Mouse (Mus musculus) spleen, adult 2 months (tissue): ENCODE data around the gene Pklr. TPM values are rescaled to one million over a fixed set of nuclear protein-coding genes. Genes with fewer than 3 reads are reported as not detected.

Source experiments
- DNase-seq, 2 experiments: peaks; one replicate each; pipeline versions ENCODE4 v3.0.0 to v3.0.0-alpha.2; 2012 to 2021; ENCODE audit warnings: low spot score in 2 of 2, low read depth in 1 of 2
- H3K27ac ChIP-seq: fragments of 200-500 bp; 2 replicates; pipeline ENCODE4 v1.5.1; 2012; ENCODE audit warnings: low read length, inconsistent platforms; ENCODE audit not compliant: insufficient read depth
- H3K27me3 ChIP-seq: fragments of 200-500 bp; 2 replicates; pipeline ENCODE4 v1.6.1; 2012; ENCODE audit warnings: mild to moderate bottlenecking, moderate library complexity, low read length, inconsistent platforms; ENCODE audit not compliant: control insufficient read depth, insufficient read depth
- H3K36me3 ChIP-seq: fragments of 200-500 bp; 2 replicates; pipeline ENCODE4 v1.6.1; 2012; ENCODE audit warnings: mild to moderate bottlenecking, low read length, inconsistent platforms; ENCODE audit not compliant: control insufficient read depth, insufficient read depth
- H3K4me1 ChIP-seq: fragments of 200-500 bp; 2 replicates; pipeline ENCODE4 v1.6.1; 2011; ENCODE audit warnings: inconsistent platforms; ENCODE audit not compliant: control insufficient read depth, insufficient read depth, insufficient read length
- H3K4me3 ChIP-seq: fragments of 200-500 bp; 2 replicates; pipeline ENCODE4 v1.5.1; 2011; ENCODE audit warnings: mild to moderate bottlenecking, inconsistent platforms; ENCODE audit not compliant: insufficient read depth, insufficient read length; ENCODE audit errors: extremely low read depth
- CTCF ChIP-seq: fragments of 200-500 bp; IDR thresholded peaks from 2 replicates; pipeline ENCODE4 v1.5.1; 2011; ENCODE audit warnings: mild to moderate bottlenecking, inconsistent platforms; ENCODE audit not compliant: insufficient read depth, insufficient read length, insufficient replicate concordance; ENCODE audit errors: extremely low read depth
- POLR2A ChIP-seq: fragments of 200-500 bp; IDR thresholded peaks from 2 replicates; pipeline ENCODE4 v1.6.1; 2011; ENCODE audit warnings: low read depth, low read length, inconsistent platforms
- WGBS: fragments of 180-500 bp; shearing (Covaris S2); methylation state at CpG from one replicate; pipeline ENCODE4 v1.1.7; 2018; 5-methylcytosine and 5-hydroxymethylcytosine counted together
- polyA plus RNA-seq: library from polyadenylated mRNA; depleted of rRNA; stranded (reverse); fragments of >200 nt; gene quantifications from 2 replicates; pipeline ENCODE4 v1.2.3, GENCODE M21; 2012

The Pklr gene
- polyA plus RNA-seq, 1 experiment: 10.2 TPM

DNA sequence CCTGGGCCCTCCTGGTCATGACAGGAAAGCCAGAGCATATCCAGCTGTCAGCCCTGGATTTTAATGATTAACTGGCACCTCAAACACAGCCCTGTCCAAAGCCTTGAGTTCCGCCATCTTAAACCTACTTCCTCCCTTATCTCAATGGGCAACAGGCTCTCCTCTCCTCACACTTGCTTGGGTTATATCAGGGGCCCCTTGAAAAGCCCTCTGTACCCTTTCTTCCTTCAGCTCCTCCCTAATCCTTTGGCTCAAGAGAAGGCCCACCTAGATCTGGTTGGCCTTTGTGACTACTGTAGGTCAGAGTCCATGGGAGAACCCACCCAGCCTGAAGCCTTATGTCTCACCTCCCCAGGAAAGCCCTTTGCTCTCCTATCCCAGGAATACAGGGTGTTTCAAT lies 2.2 kb upstream of the Pklr start:
- H3K36me3 ChIP-seq: no peaks in the 10 kb centered on the region
- WGBS: 65% methylated on average over 1 of the region's 1 CpGs
- no peak overlapping the region for H3K4me3 ChIP-seq
- no peaks in the 10 kb centered on the region for H3K27me3 ChIP-seq
- H3K4me1 ChIP-seq: no peaks in the 10 kb centered on the region
- no peak overlapping the region for H3K27ac ChIP-seq
- TF ChIP-seq POLR2A: no peak
- TF ChIP-seq CTCF: no peak
- no peak for DNase-seq

- H3K27me3 ChIP-seq: no peaks in the 10 kb centered on the region
- TF ChIP-seq CTCF: no peak
- TF ChIP-seq POLR2A: no peak
- no peak overlapping the region for H3K27ac ChIP-seq
- no peak for DNase-seq
- WGBS: 45% methylated on average over 9 of the region's 9 CpGs
- H3K36me3 ChIP-seq: no peaks in the 10 kb centered on the region
- no peak overlapping the region for H3K4me3 ChIP-seq
- H3K4me1 ChIP-seq: no peaks in the 10 kb centered on the region
Measured at GRCm38 (mm10) chr3:89136365-89136764, 423 bp downstream of the Pklr start.

DNA sequence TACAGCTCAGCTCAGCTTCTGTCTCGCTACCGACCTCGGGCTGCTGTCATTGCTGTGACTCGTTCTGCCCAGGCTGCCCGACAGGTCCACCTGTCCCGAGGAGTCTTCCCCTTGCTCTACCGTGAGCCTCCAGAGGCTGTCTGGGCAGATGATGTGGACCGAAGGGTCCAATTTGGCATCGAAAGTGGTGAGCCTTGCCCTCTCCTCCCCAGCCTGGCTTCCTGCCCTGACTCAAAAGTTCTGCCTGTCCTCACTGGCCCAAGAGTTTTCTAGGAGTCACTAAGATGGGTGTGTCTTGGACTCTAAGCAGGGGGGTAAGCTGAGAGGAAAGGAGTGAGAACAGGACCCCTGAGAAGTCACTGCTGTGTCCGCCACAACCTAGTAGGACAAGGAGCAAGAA lies 8.9 kb downstream of the Pklr start:
- WGBS: 69% methylated on average over 10 of the region's 10 CpGs
- Histone ChIP-seq H3K4me3 (no peak overlapping the region), H3K4me1 (no peaks in the 10 kb centered on the region), H3K36me3 (no peaks in the 10 kb centered on the region), H3K27me3 (no peaks in the 10 kb centered on the region), H3K27ac (no peak overlapping the region)
- DNase-seq: no peak
- no peak for TF ChIP-seq CTCF

- WGBS: 80% methylated on average over 8 of the region's 8 CpGs
Measured at GRCm38 (mm10) chr3:89145566-89145965, 9.6 kb downstream of the Pklr start.

GRCm38 (mm10) chr3:89147101-89147978 lies 11.4 kb downstream of the Pklr start:
- no peak overlapping the region for H3K4me3 ChIP-seq
- H3K27ac ChIP-seq: no peak overlapping the region
- no peak for DNase-seq
- no peak for TF ChIP-seq POLR2A
- TF ChIP-seq CTCF: no peak
- H3K36me3 ChIP-seq: no peaks in the 10 kb centered on the region
- WGBS: 37% methylated on average over 26 of the region's 26 CpGs
- no peaks in the 10 kb centered on the region for H3K27me3 ChIP-seq
- H3K4me1 ChIP-seq: no peaks in the 10 kb centered on the region

More at GRCm38 (mm10) chr3:89145566-89145965, 9.6 kb downstream of the Pklr start:
- no peaks in the 10 kb centered on the region for H3K36me3 ChIP-seq
- no peak for DNase-seq
- H3K27ac ChIP-seq: no peak overlapping the region
- no peak overlapping the region for H3K4me3 ChIP-seq
- TF ChIP-seq POLR2A: no peak
- TF ChIP-seq CTCF: no peak
- H3K27me3 ChIP-seq: no peaks in the 10 kb centered on the region
- H3K4me1 ChIP-seq: no peaks in the 10 kb centered on the region

DNA sequence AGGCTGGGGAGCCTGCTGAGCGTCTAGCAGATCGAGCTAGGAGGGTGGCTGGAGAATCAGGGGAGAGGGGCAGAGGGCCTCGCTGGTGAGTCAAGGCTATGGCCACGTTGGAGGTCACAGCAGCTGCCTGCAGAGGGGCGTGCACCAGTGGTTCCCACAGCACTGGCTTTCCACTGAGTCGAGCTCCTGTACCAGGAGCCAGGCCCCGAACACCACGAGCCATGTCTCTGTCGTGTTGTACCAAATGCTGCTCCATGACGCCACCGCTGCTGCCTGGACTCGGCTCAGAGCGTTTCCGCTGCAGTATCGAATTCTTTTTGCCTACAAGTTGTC lies 12.0 kb downstream of the Pklr start:
- Histone ChIP-seq H3K4me3 (no peak overlapping the region), H3K27ac (no peak overlapping the region)

DNA sequence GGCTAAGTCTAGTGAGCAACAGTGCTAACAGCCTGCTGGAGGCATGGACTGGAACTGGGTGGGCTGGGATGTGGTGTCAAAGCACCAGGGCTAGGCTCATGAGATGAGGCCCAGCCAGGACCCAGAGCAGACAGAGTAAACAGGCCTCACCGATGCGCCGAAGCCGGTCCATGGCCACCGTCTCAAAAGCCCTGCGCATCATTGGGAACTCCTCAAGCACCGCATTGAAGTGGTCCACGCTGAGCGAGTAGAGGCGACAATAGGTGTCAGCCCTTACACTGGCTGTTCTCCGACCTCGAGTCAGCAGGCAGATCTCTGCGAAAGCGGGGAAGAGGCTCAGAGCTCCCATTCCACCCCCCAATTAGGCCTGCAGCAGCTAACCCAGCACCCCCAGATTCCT lies 12.6 kb downstream of the Pklr start:
- no peaks in the 10 kb centered on the region for H3K36me3 ChIP-seq
- H3K4me3 ChIP-seq: no peak overlapping the region
- 90% methylated on average over 14 of the region's 14 CpGs for WGBS
- DNase-seq: no peak
- no peaks in the 10 kb centered on the region for H3K4me1 ChIP-seq
- H3K27me3 ChIP-seq: no peaks in the 10 kb centered on the region
- TF ChIP-seq POLR2A: no peak
- TF ChIP-seq CTCF: no peak
- H3K27ac ChIP-seq: no peak overlapping the region

More for the DNA sequence above, 12.0 kb downstream of the Pklr start:
- Histone ChIP-seq H3K4me1 (no peaks in the 10 kb centered on the region), H3K27me3 (no peaks in the 10 kb centered on the region), H3K36me3 (no peaks in the 10 kb centered on the region)
- no peak for DNase-seq
- TF ChIP-seq CTCF (no peak), POLR2A (no peak)
- WGBS: 19% methylated on average over 15 of the region's 15 CpGs
